Mouse (Mus musculus) left cerebral cortex, postnatal 10 days (tissue): ENCODE measurements around the gene Zbtb7a. TPM values are rescaled to one million over a fixed set of nuclear protein-coding genes. Genes with fewer than 3 reads are reported as not detected.

ENCODE experiments used
- DNase-seq, 2 experiments: peaks; one replicate each; pipeline ENCODE4 v3.0.0; 2021 to 2022; ENCODE audit warnings: low spot score in 2 of 2, mixed read lengths in 1 of 2; ENCODE audit errors: extremely low spot score in 1 of 2
- intact Hi-C: fragments of 180-260 bp; cut with DNase I; formaldehyde crosslinking; loops from one replicate; pipeline ENCODE4 v1.15.1; 2025
- total RNA-seq, 2 experiments: library from RNA; stranded (reverse); gene quantifications; 2 replicates each; pipeline ENCODE4 v1.2.3; 2021

Zbtb7a gene
- total RNA-seq, 2 experiments from 2014 or later, result 38.7 to 42.6 TPM

GRCm38 (mm10) chr10:81138131-81138782 is 3.2 kb downstream of the Zbtb7a start:
- DNase-seq, result peak in 1 of 2 experiments; percentile 73
- intact Hi-C loops, result no loop called here

GRCm38 (mm10) chr10:81138821-81139528 is 4.0 kb downstream of the Zbtb7a start:
- DNase-seq, result no peak
- intact Hi-C loops, result no loop called here

- intact Hi-C loops, result no loop called here
- no peak for DNase-seq
These were observed 4.5 kb downstream of the Zbtb7a start for GRCm38 (mm10) chr10:81139529-81139846.

- peak in 1 of 2 experiments; percentile 59 for DNase-seq
- intact Hi-C loops, result no loop called here
These were observed 5.0 kb downstream of the Zbtb7a start for GRCm38 (mm10) chr10:81140005-81140404.

GRCm38 (mm10) chr10:81140717-81141454 is 5.9 kb downstream of the Zbtb7a start:
- peak in 1 of 2 experiments; percentile 69 for DNase-seq
- intact Hi-C loops, result no loop called here

- intact Hi-C loops, result no loop called here
- no peak for DNase-seq
These were observed 6.6 kb downstream of the Zbtb7a start for GRCm38 (mm10) chr10:81141455-81142210.

- peak in 1 of 2 experiments; percentile 51 for DNase-seq
- intact Hi-C loops, result no loop called here
These were observed 7.5 kb downstream of the Zbtb7a start for GRCm38 (mm10) chr10:81142551-81142981.

GRCm38 (mm10) chr10:81143157-81143633 is 8.2 kb downstream of the Zbtb7a start:
- no peak for DNase-seq
- intact Hi-C loops, result no loop called here

GRCm38 (mm10) chr10:81143845-81144437 is 8.9 kb downstream of the Zbtb7a start:
- DNase-seq, result no peak
- intact Hi-C loops, result no loop called here

- intact Hi-C loops, result no loop called here
- peak in 1 of 2 experiments; percentile 55 for DNase-seq
These were observed 9.6 kb downstream of the Zbtb7a start for GRCm38 (mm10) chr10:81144667-81145066.

- DNase-seq, result no peak
- intact Hi-C loops, result no loop called here
These were observed 10.3 kb downstream of the Zbtb7a start for GRCm38 (mm10) chr10:81145307-81145706.

GRCm38 (mm10) chr10:81145778-81146177 is 10.8 kb downstream of the Zbtb7a start:
- intact Hi-C loops, result no loop called here
- DNase-seq, result no peak

GRCm38 (mm10) chr10:81146296-81146695 is 11.3 kb downstream of the Zbtb7a start:
- intact Hi-C loops, result no loop called here
- DNase-seq, result no peak

- intact Hi-C loops, result no loop called here
- no peak for DNase-seq
These were observed 16.2 kb downstream of the Zbtb7a start for GRCm38 (mm10) chr10:81151261-81151660.

GRCm38 (mm10) chr10:81152609-81153008 is 17.6 kb downstream of the Zbtb7a start:
- intact Hi-C loops, result no loop called here
- no peak for DNase-seq

GRCm38 (mm10) chr10:81154313-81154712 is 19.3 kb downstream of the Zbtb7a start:
- DNase-seq, result no peak
- intact Hi-C loops, result no loop called here

GRCm38 (mm10) chr10:81154736-81155135 is 19.7 kb downstream of the Zbtb7a start:
- peak in 1 of 2 experiments; percentile 47 for DNase-seq
- intact Hi-C loops, result no loop called here

GRCm38 (mm10) chr10:81161602-81162317 is 26.7 kb downstream of the Zbtb7a start:
- no peak for DNase-seq
- intact Hi-C loops, result no loop called here
